Mouse (Mus musculus): ENCODE results near the gene 2310022B05Rik.

2310022B05Rik gene

DNA sequence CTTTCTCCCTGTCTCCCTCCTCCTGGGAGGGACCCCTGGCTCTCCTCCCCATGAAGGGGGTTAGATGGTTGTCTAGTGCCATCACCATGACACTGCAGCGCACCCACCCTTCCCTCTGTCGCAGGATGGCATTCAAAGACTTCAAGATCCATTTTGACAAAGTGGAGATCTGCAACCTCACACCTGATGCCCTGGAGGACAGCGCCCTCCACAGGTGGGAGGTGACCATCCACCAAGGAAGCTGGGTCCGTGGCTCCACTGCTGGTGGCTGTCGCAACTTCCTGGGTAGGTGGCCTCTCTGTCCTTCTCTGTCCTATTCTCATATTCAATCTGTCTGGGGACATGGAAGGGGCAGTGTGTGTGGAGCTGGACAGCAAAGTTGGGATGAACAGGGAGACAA is 59.1 kb downstream of the 2310022B05Rik start:
- DNase-seq = no peak

DNA sequence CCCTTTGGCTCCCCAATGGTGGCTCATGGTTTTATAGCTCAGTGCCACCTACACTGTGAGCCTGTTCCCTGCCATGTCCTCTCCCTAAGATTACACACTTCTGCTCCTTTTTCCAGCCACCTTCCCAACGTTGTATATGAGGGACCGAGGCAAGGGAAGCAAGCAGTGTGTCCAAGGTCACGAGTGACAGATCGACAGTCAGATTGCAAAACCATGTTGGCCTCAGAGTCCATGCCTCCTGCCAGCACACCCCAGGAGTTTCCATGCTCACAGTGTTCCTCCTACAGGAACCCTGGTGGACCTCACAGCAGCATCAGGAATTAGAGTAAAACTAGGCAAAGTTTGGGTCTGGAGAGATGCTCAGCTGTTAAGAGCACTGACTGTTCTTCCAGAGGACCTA is 73.8 kb downstream of the 2310022B05Rik start:
- DNase-seq = peak in 1 of 2 experiments; percentile 0

DNA sequence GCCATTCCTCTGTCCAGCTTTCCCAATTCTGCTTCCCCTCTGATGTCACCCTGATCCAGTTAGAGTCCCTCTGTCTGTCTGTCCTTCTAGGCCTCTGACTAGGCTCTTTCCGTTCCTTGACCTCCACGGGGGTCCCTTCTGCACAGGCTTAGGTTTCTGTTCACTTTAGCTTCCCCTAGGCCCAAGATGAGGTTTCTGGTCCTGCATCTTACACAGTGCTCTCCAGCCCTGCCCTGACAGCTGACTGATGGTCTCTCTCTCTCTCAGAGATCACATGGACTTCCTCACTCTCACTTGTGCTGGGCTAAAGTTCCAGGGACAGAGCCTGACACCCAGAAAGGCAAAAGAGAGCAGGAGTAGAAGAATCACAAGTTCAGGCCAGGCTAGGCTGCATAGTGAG is 76.6 kb downstream of the 2310022B05Rik start:
- DNase-seq = peak in 1 of 2 experiments; percentile 1
